Mouse (Mus musculus) thymus, adult 2 months (tissue): ENCODE results near the gene Oscp1.

ENCODE experiments used
- CTCF ChIP-seq: fragments of 200-500 bp; IDR thresholded peaks from 2 replicates; pipeline ENCODE4 v1.5.1; 2012; ENCODE audit warnings: mild to moderate bottlenecking, control low read depth, low read length, moderate library complexity, borderline replicate concordance; ENCODE audit not compliant: control insufficient read depth, poor library complexity, insufficient read depth; ENCODE audit errors: extremely low read depth
- POLR2A ChIP-seq: fragments of 200-500 bp; IDR thresholded peaks from 2 replicates; pipeline ENCODE4 v1.6.1; 2012; ENCODE audit warnings: mild to moderate bottlenecking, low read length, control low read depth, moderate library complexity; ENCODE audit not compliant: control insufficient read depth, poor library complexity, insufficient read depth; ENCODE audit errors: extremely low read depth

DNA sequence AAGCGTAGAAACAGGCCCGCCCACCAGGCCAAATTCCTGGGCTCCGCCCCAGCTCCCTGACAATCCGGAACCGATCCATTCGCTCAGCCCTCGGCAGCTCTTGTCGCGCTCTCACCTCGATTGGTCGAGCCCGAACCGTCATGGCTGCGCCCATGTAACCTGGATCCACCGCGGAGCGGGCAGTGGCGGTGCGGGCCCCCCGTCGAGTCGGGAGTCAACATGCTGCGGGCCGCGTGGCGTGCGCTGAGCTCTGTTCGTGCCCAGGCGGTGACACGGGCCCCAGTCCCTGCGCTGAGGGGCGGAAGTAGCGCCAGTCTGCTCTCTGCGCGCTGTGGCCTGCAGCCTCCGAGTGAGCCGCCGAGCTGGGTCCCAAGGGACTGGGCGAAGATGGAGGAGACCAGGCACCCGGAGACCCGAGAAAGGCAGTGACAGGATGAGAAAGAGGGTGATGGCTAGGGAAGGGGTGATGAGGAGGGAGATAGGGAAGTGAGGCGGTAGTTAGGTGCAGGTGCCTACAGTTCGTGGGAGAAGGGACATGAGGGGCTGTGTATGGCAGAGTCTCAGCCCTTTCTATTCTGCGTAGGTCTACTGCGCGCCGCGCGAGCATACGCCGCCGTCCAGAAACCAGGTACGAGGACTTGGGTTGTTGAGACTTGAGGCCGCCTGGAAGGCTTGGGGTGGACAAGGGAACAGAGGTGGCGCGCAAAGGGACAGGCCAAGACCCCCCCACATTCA lies 11.3 kb upstream of the Oscp1 start, which contains the start of gene Mrps15:
- 0 out of 2 replicates have a peak, but pooled peaks have one; percentile 43 for TF ChIP-seq CTCF
- TF ChIP-seq POLR2A: peak; percentile 54
